Mouse (Mus musculus): ENCODE results near the gene Gm13023. TPM values are rescaled to one million over a fixed set of nuclear protein-coding genes. Genes with fewer than 3 reads are reported as not detected.
"Not testable (repeated sequence)": the region's sequence is repeated elsewhere in the genome, so short reads cannot be mapped to it uniquely, and the experiment has no call there.

Gm13023 gene
- polyA plus RNA-seq (2016; fragmentation: Nextera tagmentation; extraction: Ambion mirVana): not detected in 2 replicates

DNA sequence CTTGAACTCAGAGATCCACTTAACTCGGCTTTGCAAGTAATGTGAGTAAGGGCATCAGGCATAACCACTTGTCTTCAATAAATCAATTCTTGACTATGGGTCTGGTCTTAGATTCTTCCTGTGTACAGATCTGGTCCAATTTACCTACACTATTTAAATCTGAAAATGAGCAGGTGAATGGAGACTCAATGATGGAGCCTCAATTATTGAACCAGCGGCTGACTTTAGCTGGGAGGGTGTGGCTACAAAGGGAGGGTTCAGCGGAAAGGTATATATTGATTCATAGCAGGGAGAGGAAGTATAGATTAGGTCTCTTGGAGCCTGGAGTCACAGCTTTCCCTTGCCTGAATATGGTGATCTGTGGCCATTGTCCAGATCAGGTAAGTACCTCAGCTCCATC is at the start of gene Gm13023:
TSS of gene Gm13023 (plus strand) at position 301 of the 400 bp plus-strand sequence.
- WGBS: 91% methylated on average over 3 of the region's 3 CpGs
- not testable (repeated sequence) for H3K27me3 ChIP-seq; H3K9ac ChIP-seq (replicated peaks); H3K27ac ChIP-seq (replicated peaks); H3K36me3 ChIP-seq; H3K4me2 ChIP-seq (replicated peaks); H3K4me1 ChIP-seq; ATAC-seq (ENCODE audit: low FRiP score, low read depth); H3K4me3 ChIP-seq
- peaks cover 20% of the 10 kb centered on the region for H3K9me3 ChIP-seq

DNA sequence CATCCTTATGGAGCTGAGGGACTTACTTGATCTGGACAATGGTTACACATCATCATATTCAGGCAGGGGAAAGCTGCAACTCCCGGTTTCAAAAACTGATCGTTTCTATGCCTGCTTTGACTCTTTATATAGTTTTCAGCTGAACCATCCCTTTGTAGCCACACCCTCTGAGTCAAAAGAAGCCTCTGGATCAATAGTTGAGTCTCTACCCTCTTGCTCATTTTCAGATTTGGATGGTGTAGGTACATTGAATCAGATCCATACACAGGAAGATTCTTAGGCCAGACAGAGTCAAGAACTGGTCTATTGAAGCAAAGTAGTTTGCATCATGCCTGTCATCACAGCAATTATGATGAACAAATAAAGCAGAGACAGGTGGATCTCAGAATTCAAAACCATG is 26.8 kb downstream of the Gm13023 start, which contains the start of gene Gm13084:
TSS of gene Gm13084 (minus strand) at position 101 of the 400 bp plus-strand sequence.
- no peak within 1 kb of the TSS for H3K27ac ChIP-seq (replicated peaks)
- no peak within 1 kb of the TSS for H3K9ac ChIP-seq (replicated peaks)
- peaks cover 41% of the 10 kb centered on the region; the same call in 1 of the 2 replicates for H3K9me3 ChIP-seq
- H3K4me1 ChIP-seq: no peaks in the 10 kb centered on the region
- H3K4me3 ChIP-seq: no peak within 1 kb of the TSS
- no peaks in the 10 kb centered on the region for H3K36me3 ChIP-seq
- H3K4me2 ChIP-seq (replicated peaks): no peak within 1 kb of the TSS
- WGBS: 85% methylated on average over 2 of the region's 2 CpGs
- H3K27me3 ChIP-seq: no peaks in the 10 kb centered on the region
- no peak for ATAC-seq (ENCODE audit: low FRiP score, low read depth)

Other genes starting within 250 kb of the Gm13023 start
- gene BC080695, start 237.7 kb upstream of the Gm13023 start, polyA plus RNA-seq (2016; fragmentation: Nextera tagmentation; extraction: Ambion mirVana): not detected in 2 replicates
- not detected in 2 replicates for gene Gm13057, start 237.6 kb upstream of the Gm13023 start, polyA plus RNA-seq (2016; fragmentation: Nextera tagmentation; extraction: Ambion mirVana)
- gene Gm13083, start 174.3 kb upstream of the Gm13023 start, polyA plus RNA-seq (2016; fragmentation: Nextera tagmentation; extraction: Ambion mirVana): not detected in 2 replicates
- not detected in 2 replicates for gene Gm13088, start 132.1 kb upstream of the Gm13023 start, polyA plus RNA-seq (2016; fragmentation: Nextera tagmentation; extraction: Ambion mirVana)
- gene Gm13089, start 86.6 kb upstream of the Gm13023 start, polyA plus RNA-seq (2016; fragmentation: Nextera tagmentation; extraction: Ambion mirVana): not detected in 2 replicates
- gene Gm13078, start 69.9 kb upstream of the Gm13023 start, polyA plus RNA-seq (2016; fragmentation: Nextera tagmentation; extraction: Ambion mirVana): not detected in 2 replicates
- not detected in 2 replicates for gene Gm13084, start 26.7 kb downstream of the Gm13023 start, polyA plus RNA-seq (2016; fragmentation: Nextera tagmentation; extraction: Ambion mirVana)
- not detected in 2 replicates for gene Gm13103, start 57.1 kb downstream of the Gm13023 start, polyA plus RNA-seq (2016; fragmentation: Nextera tagmentation; extraction: Ambion mirVana)
- gene Pramef6, start 111.0 kb downstream of the Gm13023 start, polyA plus RNA-seq (2016; fragmentation: Nextera tagmentation; extraction: Ambion mirVana): not detected in 2 replicates
- not detected in 2 replicates for gene Pramef25, start 161.7 kb downstream of the Gm13023 start, polyA plus RNA-seq (2016; fragmentation: Nextera tagmentation; extraction: Ambion mirVana)
- gene Gm13101, start 177.6 kb downstream of the Gm13023 start, polyA plus RNA-seq (2016; fragmentation: Nextera tagmentation; extraction: Ambion mirVana): not detected in 2 replicates
- gene Pramef17, start 205.0 kb downstream of the Gm13023 start, polyA plus RNA-seq (2016; fragmentation: Nextera tagmentation; extraction: Ambion mirVana): not detected in 2 replicates